ENCODE assay signal across 1 mouse cellular context in the genomic region with DNA sequence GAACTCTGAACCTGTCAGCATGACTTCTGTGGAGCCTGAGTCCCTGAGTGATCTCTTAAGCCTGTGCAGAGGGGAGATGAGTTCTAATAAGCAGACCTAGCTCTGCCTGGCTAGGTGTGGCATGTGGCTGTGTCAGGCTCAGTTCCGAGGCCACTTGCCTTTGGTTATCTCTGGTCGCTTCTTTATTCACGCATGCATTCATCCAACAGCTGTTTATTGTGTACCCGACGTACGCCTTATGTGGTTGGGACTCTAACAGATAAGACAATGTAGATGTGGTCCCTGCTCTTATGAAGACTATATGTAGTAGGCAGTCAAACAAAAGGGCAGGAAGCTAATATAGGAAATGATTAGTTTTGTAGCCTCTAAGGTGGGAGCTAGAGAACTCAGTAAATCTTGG.
TF ChIP-seq lines count a peak whose summit lies in the region.

No protein-coding gene starts in this region.

TF ChIP-seq in MEL, 35 proteins besides CTCF, POLR2A, EP300 and RAD21 (continued from another document):
- TF ChIP-seq MXI1 (IDR thresholded peaks at IDR 0.05; ENCODE audit: low read depth, low read length), result peak; percentile 92
- no peak for TF ChIP-seq NRF1 (IDR thresholded peaks at IDR 0.05; ENCODE audit: insufficient read depth, low read depth, low read length, poor library complexity, severe bottlenecking)
- no peak for TF ChIP-seq USF1 (IDR thresholded peaks at IDR 0.05; ENCODE audit: low read depth, low read length)
- TF ChIP-seq MYC (IDR thresholded peaks at IDR 0.05; ENCODE audit: low read depth, low read length), result peak; percentile 91
- peak; percentile 98 for TF ChIP-seq ETS1 (IDR thresholded peaks at IDR 0.05; ENCODE audit: low read depth, low read length)
- TF ChIP-seq NELFE (IDR thresholded peaks at IDR 0.05; ENCODE audit: low read depth, low read length), result no peak
- no peak for TF ChIP-seq KAT2A (conservative IDR thresholded peaks at IDR 0.05; ENCODE audit: low read depth, low read length)
- peak; percentile 47; the same call in 1 of the 2 replicates for TF ChIP-seq TBP (IDR thresholded peaks at IDR 0.05; ENCODE audit: low read depth, low read length)
- peak; percentile 43; the same call in 1 of the 2 replicates for TF ChIP-seq TAL1 (IDR thresholded peaks at IDR 0.05; ENCODE audit: low read length)
- TF ChIP-seq GATA1 (IDR thresholded peaks at IDR 0.05; ENCODE audit: low read depth, low read length), result peak; percentile 94
- TF ChIP-seq E2F4 (IDR thresholded peaks at IDR 0.05; ENCODE audit: borderline replicate concordance, low read depth, low read length), result no peak
- TF ChIP-seq MAZ (IDR thresholded peaks at IDR 0.05; ENCODE audit: low read depth, low read length), result 0 out of 2 replicates have a peak, but pooled peaks have one; percentile 41
- peak; percentile 34; the same call in 1 of the 2 replicates for TF ChIP-seq ZKSCAN1 (IDR thresholded peaks at IDR 0.05; ENCODE audit: low read depth, low read length)
- TF ChIP-seq ZNF384 (IDR thresholded peaks at IDR 0.05; ENCODE audit: low read depth, low read length), result peak; percentile 38; the same call in 1 of the 2 replicates
- TF ChIP-seq ELF1 (IDR thresholded peaks at IDR 0.05; ENCODE audit: low read depth, low read length), result no peak
- peak; percentile 89 for TF ChIP-seq BHLHE40 (IDR thresholded peaks at IDR 0.05; ENCODE audit: borderline replicate concordance, low read depth, low read length)
- TF ChIP-seq MAX (IDR thresholded peaks at IDR 0.05; ENCODE audit: low read length), result peak; percentile 92
- TF ChIP-seq RCOR1 (IDR thresholded peaks at IDR 0.05; ENCODE audit: low read depth, low read length), result peak; percentile 81
- peak; percentile 72 for TF ChIP-seq MYB (IDR thresholded peaks at IDR 0.05; ENCODE audit: low read depth, low read length)
TF ChIP-seq in MEL: peak in this region for 17.
